Mouse (Mus musculus): ENCODE measurements around the gene Chrna3.

DNA sequence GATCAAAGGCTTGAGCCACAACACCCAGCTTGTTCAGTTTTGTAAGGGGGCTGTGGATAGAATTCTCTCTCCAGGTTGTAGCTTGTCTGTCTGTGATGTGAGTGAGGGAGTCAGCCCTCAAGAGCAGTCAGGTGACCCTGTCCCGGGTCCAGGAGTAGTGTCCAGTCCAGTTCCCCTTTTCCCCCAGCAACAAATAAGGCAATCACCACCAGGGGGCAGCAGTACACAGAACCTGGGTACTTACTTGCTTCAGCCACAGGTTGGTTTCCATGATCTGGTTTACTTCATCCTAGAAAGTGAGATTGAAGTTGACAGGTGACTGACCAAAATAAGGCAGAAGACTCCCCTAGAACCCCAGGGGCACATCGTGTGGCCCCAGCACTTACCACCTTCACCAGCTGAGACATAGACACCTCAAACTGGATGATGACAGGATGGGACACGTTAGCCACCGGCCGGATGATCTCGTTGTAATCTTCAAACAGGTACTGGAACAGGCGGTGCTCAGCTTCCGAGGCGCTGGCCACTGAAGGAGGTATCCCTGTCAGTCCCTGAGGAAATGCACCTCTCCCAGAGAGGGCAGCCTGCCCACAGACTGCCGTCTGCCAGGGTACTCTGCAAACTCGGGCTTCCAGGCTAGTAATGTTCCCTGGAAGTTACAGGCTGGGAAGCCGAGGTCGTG is 2.3 kb downstream of the Chrna3 start:
- TF ChIP-seq GATA1 (IDR thresholded peaks at IDR 0.05; ENCODE audit: low read length) (no peak), TAL1 (IDR thresholded peaks at IDR 0.05; ENCODE audit: low read length) (no peak)

Data from erythroblast, embryonic 14.5 days (primary cell).